Mouse (Mus musculus) c-Kit-positive CD71-negative TER-119-negative erythroid progenitor cells, embryonic 14.5 days (primary cell): ENCODE measurements at regions not wholly inside any gene's neighbourhood (a gene's known extent, or its start where the extent isn't known, plus 50 kb on each side); places are given as distances from the start of the nearest gene placed in this dataset.

Source experiments
- DNase-seq: peaks from one replicate; pipeline ENCODE4 v3.0.0-alpha.2; 2013; ENCODE audit warnings: low read depth

DNA sequence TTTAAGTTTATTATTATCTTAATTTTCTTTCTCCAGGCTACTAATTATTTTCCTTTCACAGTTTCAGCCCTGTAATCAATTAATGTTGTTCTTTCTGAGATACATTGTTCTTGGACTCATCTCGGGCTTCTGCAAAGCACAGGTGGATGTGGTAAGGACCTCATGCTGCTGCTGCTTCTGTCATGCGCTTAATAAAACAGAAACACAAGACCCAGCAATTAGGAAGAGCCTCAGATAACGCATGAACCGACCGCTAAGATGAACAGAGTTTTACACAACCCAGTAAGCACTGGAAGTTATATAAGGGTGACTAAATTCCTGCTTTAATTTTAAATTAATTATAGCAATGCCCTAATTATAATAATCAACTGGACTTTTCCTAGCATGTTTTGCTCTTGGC, 70.7 kb upstream of the Gk2 start:
- no peak for DNase-seq
